Mouse (Mus musculus): ENCODE measurements around the gene Mmaa. TPM values are rescaled to one million over a fixed set of nuclear protein-coding genes. Genes with fewer than 3 reads are reported as not detected.

The Mmaa gene
- 13.2 and 13.8 TPM in 2 replicates for polyA plus RNA-seq (2012; rRNA removed)

GRCm38 (mm10) chr8:79294610-79295275, at the start of gene Mmaa:
Gene Mmaa, minus strand, starts transcription at chr8:79294937.

GRCm38 (mm10) chr8:79248470-79248869, 46.3 kb downstream of the Mmaa start, which contains the start of gene 1700011L22Rik:
Gene 1700011L22Rik, minus strand, starts transcription at chr8:79248570.

Other genes with a start within 250 kb of the Mmaa start
- gene 1700011L22Rik, start 46.4 kb downstream of the Mmaa start, polyA plus RNA-seq (2012; rRNA removed), result 0.05 TPM in 1 of 2 replicates, not detected in the other
- gene Smad1, start 104.6 kb upstream of the Mmaa start, polyA plus RNA-seq (2012; rRNA removed), result 36.7 and 40.6 TPM in 2 replicates

Measured in central nervous system, embryonic 11.5 days (tissue).